Mouse (Mus musculus): ENCODE data around the gene Cdc42. TPM values are rescaled to one million over a fixed set of nuclear protein-coding genes. Genes with fewer than 3 reads are reported as not detected.
A peak's percentile ranks its signal among the peaks of the same experiment; 100 is the strongest.

The Cdc42 gene
- polyA plus RNA-seq, 1 experiment from 2014 or later: 456 TPM

DNA sequence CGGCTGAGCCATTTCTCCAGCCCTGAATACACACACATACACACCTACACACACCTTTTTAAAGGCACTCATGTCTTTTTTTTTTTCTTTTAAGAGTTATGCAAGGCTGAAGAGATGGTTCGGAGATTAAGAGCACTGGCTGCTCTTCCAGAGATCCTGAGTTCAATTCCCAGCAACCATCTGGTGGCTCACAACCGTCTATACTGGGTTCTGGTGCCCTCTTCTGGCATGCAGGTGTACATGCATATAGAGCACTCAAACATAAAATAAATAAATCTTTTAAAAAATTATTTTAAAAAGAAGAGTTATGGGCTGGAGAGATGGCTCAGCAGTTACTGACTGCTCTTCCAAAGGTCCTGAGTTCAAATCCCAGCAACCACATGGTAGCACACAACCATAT, 33.8 kb upstream of the Cdc42 start:
- Histone ChIP-seq H3K9me3 (ENCODE audit: control insufficient read depth, low read length) (no peaks in the 10 kb centered on the region), H3K4me2 (replicated peaks; ENCODE audit: low read depth) (no peak overlapping the region), H3K27ac (replicated peaks) (no peak overlapping the region), H3K4me1 (replicated peaks; ENCODE audit: control insufficient read depth, insufficient read depth) (no peaks in the 10 kb centered on the region; the same call in 1 of the 2 replicates), H3K36me3 (ENCODE audit: control insufficient read depth, insufficient read depth, low read length) (no peaks in the 10 kb centered on the region), H3K4me3 (ENCODE audit: low read depth, low read length) (no peak overlapping the region), H3K27me3 (ENCODE audit: control insufficient read depth, insufficient read depth, low read length) (no peaks in the 10 kb centered on the region), H3K9ac (ENCODE audit: low read length) (no peak overlapping the region)
- WGBS: 91% methylated on average over 3 of the region's 3 CpGs
- TF ChIP-seq EP300 (optimal IDR thresholded peaks at IDR 0.05) (no peak), CTCF (IDR thresholded peaks at IDR 0.05; ENCODE audit: low read depth) (peak; percentile 58)
- no peak for ATAC-seq (ENCODE audit: low FRiP score, low TSS enrichment)
- no peak for DNase-seq (ENCODE audit: low spot score)

DNA sequence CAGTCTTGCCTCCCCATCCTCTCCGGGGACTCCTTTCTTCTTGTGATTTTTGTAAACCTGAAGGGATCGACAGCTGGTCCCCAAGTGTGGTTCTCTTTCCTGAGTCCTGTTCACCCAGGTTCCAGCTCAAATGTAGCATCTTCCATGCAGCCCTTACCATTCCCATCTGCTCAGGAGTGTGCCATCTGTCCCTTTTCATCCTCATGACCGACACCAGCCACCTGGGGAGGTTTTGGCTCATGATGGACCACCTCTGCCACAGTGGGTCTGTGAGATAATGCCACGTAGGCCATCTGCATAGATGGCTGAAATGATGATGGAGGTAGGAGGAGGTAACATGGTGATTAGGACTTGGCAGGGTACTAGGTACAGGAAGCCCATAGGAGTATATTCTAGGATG, 32.7 kb upstream of the Cdc42 start:
- 97% methylated on average over 4 of the region's 4 CpGs for WGBS
- ATAC-seq (ENCODE audit: low FRiP score, low TSS enrichment): no peak
- Histone ChIP-seq H3K9ac (ENCODE audit: low read length) (no peak overlapping the region), H3K4me2 (replicated peaks; ENCODE audit: low read depth) (no peak overlapping the region), H3K27ac (replicated peaks) (no peak overlapping the region), H3K9me3 (ENCODE audit: control insufficient read depth, low read length) (no peaks in the 10 kb centered on the region), H3K36me3 (ENCODE audit: control insufficient read depth, insufficient read depth, low read length) (no peaks in the 10 kb centered on the region), H3K27me3 (ENCODE audit: control insufficient read depth, insufficient read depth, low read length) (no peaks in the 10 kb centered on the region), H3K4me3 (ENCODE audit: low read depth, low read length) (no peak overlapping the region), H3K4me1 (replicated peaks; ENCODE audit: control insufficient read depth, insufficient read depth) (no peaks in the 10 kb centered on the region; the same call in 1 of the 2 replicates)
- DNase-seq (ENCODE audit: low spot score): no peak
- TF ChIP-seq CTCF (IDR thresholded peaks at IDR 0.05; ENCODE audit: low read depth) (no peak), EP300 (optimal IDR thresholded peaks at IDR 0.05) (no peak)

DNA sequence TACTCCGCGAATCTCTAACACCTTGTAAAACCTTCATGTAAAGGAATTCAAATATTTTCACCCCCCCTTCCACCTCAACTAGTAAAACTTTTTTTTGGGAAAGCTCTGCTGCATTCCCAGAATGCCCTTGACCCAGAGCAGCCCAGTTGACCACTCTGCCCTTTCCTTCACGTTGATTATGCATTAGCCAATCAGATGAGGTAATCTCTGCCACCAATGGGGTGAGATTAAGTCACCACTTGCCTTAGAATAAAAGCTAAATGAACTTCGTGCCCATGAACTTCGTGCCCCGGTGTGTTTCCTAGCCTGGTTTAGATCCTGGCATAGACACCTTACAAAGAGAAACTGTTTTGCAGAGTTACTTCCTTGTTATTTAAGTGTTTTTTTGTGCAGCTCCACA, 31.5 kb upstream of the Cdc42 start:
- Histone ChIP-seq H3K9ac (ENCODE audit: low read length) (peak overlapping the region; percentile 82), H3K36me3 (ENCODE audit: control insufficient read depth, insufficient read depth, low read length) (no peaks in the 10 kb centered on the region), H3K27me3 (ENCODE audit: control insufficient read depth, insufficient read depth, low read length) (no peaks in the 10 kb centered on the region), H3K9me3 (ENCODE audit: control insufficient read depth, low read length) (no peaks in the 10 kb centered on the region), H3K4me1 (replicated peaks; ENCODE audit: control insufficient read depth, insufficient read depth) (no peaks in the 10 kb centered on the region; the same call in 1 of the 2 replicates), H3K4me3 (ENCODE audit: low read depth, low read length) (peak overlapping the region; percentile 75), H3K4me2 (replicated peaks; ENCODE audit: low read depth) (peak overlapping the region; percentile 79), H3K27ac (replicated peaks) (peak overlapping the region; percentile 92)
- peak; percentile 43 for ATAC-seq (ENCODE audit: low FRiP score, low TSS enrichment)
- 42% methylated on average over 6 of the region's 6 CpGs for WGBS
- peak; percentile 36 for DNase-seq (ENCODE audit: low spot score)
- TF ChIP-seq CTCF (IDR thresholded peaks at IDR 0.05; ENCODE audit: low read depth) (no peak), EP300 (optimal IDR thresholded peaks at IDR 0.05) (no peak)

DNA sequence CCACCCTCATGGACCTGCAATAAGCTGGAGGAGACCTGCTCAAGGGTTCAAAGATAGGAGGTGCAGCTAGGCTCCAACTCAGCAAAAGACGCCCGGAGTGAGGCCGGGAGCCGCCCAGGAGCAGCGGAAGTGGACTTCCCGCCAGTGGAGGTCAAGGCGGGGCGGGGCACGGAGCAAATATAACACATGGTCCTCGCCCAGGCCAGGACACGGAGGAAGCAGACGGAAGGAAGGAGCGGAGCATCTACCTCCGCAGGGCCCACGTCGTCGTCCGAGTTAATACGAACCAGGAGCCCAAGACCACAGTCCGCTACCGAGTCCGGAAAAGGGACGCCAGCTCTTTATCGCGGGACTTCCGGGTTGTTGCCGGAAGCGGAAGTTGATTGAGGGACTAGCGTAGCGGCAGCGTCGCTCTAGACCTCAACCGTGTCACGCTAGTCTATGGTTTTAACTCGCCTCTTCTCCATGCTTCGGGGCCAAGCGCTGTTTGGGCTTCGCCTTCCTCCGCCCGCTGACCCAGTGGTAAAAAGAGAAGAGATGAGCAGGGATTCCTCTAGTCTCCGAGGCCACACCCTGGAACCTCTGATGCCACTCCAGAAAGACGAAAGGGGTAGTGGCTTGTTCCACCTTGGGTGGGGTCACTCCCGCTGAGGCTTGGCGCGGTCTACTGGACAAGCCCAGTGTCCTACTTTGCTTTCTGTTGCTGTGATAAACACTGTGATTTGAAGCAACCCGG, 30.7 kb upstream of the Cdc42 start:
- no peaks in the 10 kb centered on the region for H3K27me3 ChIP-seq (ENCODE audit: control insufficient read depth, insufficient read depth, low read length)
- peak overlapping the region; percentile 82 for H3K9ac ChIP-seq (ENCODE audit: low read length)
- no peaks in the 10 kb centered on the region; the same call in 1 of the 2 replicates for H3K4me1 ChIP-seq (replicated peaks; ENCODE audit: control insufficient read depth, insufficient read depth)
- H3K4me3 ChIP-seq (ENCODE audit: low read depth, low read length): peak overlapping the region; percentile 75
- under 1% methylated on average over 46 of the region's 46 CpGs for WGBS
- DNase-seq (ENCODE audit: low spot score) (peak; percentile 89), ATAC-seq (ENCODE audit: low FRiP score, low TSS enrichment) (peak; percentile 90)
- no peaks in the 10 kb centered on the region for H3K9me3 ChIP-seq (ENCODE audit: control insufficient read depth, low read length)
- peak; percentile 83 for TF ChIP-seq EP300 (optimal IDR thresholded peaks at IDR 0.05)
- TF ChIP-seq CTCF (IDR thresholded peaks at IDR 0.05; ENCODE audit: low read depth): no peak; the same call in 1 of the 2 replicates
- H3K27ac ChIP-seq (replicated peaks): peak overlapping the region; percentile 92
- peak overlapping the region; percentile 79 for H3K4me2 ChIP-seq (replicated peaks; ENCODE audit: low read depth)
- H3K36me3 ChIP-seq (ENCODE audit: control insufficient read depth, insufficient read depth, low read length): no peaks in the 10 kb centered on the region

DNA sequence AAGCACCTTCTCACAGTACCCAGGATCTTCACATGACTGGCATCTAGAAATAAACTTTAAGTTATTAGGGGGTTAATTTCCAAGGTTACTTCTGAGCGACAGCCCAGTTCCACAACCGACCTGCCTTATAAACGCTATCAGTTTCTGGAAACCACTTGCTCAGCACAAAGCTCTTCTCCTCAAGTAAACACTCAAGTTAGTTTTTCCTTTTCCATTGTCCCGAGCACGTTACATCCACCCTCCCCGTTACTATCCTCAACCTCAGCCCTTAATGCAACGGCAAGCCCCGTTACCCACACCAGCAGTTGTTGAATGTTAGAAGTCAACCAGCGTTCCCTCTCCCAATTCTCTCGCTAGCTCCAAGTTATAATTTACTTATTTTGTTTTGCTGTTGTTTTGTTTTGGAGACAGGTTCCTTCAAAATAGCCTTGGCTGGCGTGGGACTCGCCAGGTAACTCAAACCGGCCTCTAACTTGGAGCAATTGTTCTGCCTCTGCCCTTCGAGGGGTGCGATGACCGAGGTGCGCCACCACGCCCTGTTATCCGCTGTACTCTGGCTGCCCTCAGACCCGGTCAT, 30.1 kb upstream of the Cdc42 start:
- WGBS: 0% methylated on average over 20 of the region's 20 CpGs
- Histone ChIP-seq H3K27ac (replicated peaks) (peak overlapping the region; percentile 92), H3K4me1 (replicated peaks; ENCODE audit: control insufficient read depth, insufficient read depth) (no peaks in the 10 kb centered on the region; the same call in 1 of the 2 replicates), H3K9me3 (ENCODE audit: control insufficient read depth, low read length) (no peaks in the 10 kb centered on the region), H3K4me3 (ENCODE audit: low read depth, low read length) (peak overlapping the region; percentile 75), H3K4me2 (replicated peaks; ENCODE audit: low read depth) (peak overlapping the region; percentile 79), H3K36me3 (ENCODE audit: control insufficient read depth, insufficient read depth, low read length) (no peaks in the 10 kb centered on the region), H3K27me3 (ENCODE audit: control insufficient read depth, insufficient read depth, low read length) (no peaks in the 10 kb centered on the region), H3K9ac (ENCODE audit: low read length) (peak overlapping the region; percentile 82)
- DNase-seq (ENCODE audit: low spot score) (peak; percentile 21), ATAC-seq (ENCODE audit: low FRiP score, low TSS enrichment) (no peak)
- no peak for TF ChIP-seq EP300 (optimal IDR thresholded peaks at IDR 0.05)
- no peak for TF ChIP-seq CTCF (IDR thresholded peaks at IDR 0.05; ENCODE audit: low read depth)
